Mouse (Mus musculus): Measurements from ENCODE around the gene Kcnj15.

Gene Kcnj15

DNA sequence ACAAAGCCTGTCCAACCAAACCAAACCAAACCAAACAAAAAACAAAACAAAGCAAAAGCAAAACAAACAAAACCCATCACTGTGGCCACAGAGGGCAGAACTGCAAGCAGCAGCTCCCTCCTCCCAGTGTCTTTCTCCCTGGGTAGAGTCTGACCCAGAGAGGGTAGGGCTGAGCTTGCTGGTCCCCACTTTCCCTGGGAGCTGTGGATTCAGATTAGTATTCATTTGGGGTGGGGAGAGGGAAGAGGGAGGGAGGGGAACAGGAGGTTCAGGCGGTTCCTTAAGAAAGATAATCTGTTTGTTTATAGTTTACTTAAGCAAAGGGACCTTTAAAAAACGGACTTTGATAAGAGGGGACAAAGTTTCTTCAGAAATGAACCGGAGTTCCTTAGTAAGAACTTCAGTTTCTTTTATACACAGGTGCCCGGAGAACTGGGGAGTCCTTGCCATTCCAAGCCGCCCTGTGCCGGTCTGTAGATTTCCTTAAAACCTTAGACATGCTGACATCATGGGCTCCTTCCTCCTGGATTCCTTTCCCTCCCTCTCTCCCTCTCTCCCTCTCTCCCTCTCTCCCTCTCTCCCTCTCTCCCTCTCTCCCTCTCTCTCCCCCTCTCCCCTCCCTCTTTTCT, at the start of gene Kcnj15:
Gene Kcnj15 (plus strand): TSS at position 293 of the 629 bp plus-strand sequence.
- no peak for DNase-seq (ENCODE audit: low read depth, low spot score)

DNA sequence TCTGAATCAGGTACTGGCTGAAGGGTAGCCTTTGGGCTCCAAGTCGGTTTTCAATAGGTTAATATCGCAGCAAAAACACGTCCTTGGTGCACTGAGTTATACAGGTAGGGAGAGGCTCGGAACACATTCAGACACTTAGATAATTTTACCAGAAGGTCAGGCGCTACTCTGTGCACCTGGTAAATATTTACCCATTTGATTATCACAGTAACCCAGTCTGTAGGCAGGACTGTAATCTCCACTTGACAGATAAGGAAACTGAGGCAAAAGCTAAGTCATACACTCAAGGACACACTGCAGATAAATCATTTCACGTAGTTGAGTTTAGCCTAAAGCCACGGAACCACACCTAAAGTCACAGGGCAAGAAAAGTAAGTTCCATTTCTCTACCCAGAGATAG, 49.1 kb upstream of the Kcnj15 start:
- no peak for DNase-seq (ENCODE audit: low read depth, low spot score)

DNA sequence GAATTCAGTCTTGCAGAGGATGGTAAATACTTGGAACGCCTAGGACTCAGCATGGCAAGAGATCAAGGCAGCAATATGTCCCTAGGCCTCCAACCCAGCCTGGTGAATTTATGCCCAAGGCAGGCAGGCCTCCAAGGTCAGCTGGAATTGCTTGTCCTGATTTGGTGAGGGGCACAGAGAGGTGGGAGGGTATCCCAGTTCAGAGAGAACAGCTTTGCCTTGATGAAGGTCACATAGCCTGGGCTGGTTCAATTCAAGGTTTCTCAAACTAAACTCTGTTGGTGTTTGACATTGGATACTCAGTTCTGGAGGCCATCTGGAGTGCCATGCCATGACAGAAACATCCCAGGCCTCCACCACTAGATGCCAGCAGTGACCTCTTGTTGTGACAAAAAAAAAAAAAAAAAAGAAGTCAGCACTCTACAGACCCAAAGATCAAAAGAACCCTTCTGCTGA, 48.3 kb upstream of the Kcnj15 start:
- no peak for DNase-seq (ENCODE audit: low read depth, low spot score)

DNA sequence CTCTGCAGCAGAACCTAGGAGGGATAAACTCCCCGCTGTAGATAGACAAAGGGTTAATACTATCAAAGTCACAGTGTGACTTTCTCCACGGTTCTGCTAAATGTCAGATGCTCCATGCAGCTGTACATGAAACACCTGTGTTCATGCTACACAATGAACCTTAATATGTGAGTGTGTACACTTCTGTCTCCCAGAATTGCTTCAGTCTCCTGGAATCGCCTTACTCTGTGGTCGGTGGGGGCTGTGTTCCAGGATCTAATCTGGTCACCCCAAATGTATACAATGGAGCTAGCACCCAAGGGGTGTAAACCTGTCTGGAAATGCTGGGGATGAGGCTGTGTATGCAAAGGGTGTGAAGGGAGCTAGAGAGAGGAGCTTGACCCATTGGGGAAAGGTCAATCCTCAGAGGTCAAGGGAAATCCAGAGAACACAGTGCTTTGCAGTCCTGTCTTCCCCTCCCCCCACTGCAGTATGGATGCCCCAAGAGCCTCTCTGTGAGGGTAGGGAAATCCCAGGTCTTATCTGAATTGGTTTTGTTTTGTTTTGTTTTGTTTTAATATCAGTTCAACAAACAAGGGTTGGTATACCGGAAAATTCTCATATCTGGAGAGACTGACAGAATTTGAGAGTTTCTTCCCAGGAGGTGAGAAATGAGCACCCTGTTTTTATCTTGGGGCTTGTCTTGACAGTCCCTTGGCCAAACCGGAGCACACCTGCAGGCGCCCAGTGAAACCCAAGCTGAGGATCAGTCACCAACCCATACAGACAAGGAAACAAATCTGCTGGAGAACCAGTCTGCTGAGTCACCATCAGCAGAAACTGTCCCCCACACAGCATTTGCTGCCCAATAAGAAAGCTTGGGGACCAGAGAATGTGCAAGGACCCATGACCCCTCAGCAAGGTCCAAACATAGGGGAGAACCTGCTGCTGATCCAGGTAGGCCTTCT, 42.8 kb upstream of the Kcnj15 start:
- no peak for DNase-seq (ENCODE audit: low read depth, low spot score)

DNA sequence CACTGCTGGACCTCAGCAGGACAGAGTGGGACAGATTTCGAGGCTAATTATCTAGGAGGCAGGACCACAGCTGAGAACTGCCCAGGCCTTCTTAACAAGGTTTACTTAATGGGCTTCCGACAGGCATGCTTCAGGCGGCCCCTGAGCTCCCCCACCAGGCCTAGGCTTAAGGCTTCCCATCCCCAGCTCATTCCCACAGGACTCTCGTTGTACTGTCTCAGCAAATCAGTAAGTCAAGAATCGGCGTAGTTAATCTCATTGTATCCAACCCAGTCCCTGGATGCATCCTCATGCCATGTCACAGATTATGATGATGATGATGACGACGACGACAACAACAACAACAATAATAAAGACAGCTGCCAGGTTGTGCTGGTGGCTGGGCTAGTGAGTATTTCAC, 41.6 kb upstream of the Kcnj15 start:
- no peak for DNase-seq (ENCODE audit: low read depth, low spot score)

DNA sequence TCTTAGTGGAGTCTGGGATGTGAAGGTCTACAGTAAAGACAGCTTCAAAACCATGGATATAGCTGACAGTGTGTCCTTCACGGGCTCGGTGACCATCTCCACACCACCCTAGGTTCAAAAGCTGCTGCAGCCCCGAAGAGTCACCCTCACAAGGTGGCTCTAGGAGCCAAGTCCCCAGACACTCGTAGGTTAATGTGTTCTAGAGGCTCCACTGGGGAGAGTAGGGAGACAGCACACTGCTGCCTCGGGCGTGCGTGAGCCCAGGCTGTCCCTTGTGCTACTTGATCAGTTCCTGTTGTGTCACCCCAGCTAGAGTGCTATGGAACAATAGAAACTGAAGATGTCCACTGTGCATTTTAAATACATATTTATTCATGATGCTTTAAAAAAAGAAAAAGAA, 41.0 kb upstream of the Kcnj15 start:
- DNase-seq (ENCODE audit: low read depth, low spot score): no peak

DNA sequence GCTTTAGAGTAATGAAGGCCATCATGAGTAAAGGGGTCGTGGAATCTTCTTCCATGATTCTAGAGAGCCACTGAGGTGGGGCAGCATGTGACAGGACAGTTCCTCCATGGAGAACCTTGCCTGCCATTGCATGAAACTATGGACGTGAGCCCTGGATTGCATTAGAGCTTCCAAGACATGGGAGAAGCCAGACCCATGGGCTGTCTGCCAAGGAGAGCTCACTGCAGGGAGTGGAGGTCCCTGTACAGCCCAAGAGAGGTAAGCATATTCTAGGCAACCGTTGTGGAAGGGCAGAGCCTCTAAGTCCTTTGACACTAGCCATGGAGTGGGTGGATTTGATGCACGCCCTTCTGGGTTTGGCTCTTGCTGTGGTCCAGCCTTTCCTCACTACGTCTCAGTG, 40.5 kb upstream of the Kcnj15 start:
- no peak for DNase-seq (ENCODE audit: low read depth, low spot score)

DNA sequence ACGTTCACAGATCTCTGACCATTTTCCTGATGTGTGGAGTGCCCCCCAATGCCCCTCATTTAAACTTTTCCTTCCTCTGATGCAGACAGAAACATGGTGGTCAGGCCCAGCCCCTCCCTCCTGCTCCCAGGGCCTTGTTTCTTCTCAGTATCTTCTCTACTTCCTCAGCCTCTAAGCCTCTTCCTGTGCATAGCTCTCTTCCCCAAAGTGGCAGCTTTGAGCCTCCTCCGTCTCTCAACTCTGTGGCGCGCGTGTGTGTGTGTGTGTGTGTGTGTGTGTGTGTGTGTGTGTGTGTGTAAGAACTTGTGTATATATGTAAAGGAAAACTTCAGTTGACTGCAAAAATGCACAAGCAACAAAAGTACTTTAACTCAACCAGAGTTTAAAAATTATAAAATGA, 38.6 kb upstream of the Kcnj15 start:
- no peak for DNase-seq (ENCODE audit: low read depth, low spot score)

DNA sequence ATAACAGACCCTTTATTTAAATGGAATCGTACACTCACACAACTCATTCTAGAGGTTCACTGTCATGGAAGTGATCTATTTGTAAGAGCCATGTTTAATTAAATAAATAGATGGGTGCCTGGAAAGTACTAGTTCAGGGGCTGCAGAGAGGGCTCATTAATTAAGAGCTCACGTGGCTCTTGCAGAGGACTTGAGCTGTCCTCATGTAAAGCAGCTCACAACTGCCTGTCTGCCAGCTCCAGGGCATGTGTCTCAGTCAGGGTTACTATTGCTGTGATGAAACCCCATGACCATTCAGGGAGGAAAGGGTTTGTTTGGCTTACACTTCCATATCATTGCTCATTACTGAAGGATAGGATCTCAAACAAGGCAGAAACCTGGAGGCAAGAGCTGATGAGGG, 37.9 kb upstream of the Kcnj15 start:
- no peak for DNase-seq (ENCODE audit: low read depth, low spot score)

DNA sequence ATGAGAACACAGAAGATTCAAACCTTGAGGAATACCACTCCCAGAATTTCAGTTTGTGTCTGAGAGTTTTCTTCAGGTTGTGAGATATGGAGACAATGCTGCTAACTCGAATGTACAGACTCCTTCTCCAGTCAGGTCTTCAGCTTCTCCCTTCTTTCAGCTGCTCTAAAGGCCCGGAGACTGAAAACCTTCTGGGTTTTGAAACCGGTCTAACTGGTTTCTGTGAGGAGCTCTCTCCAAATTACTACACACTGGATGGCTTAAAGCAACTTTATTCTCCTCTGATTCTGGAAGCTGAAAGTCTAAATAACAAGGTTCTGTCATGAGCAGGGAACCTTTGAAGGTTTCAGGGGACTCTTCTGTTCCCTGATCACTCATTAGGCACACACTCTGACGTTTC, 36.3 kb upstream of the Kcnj15 start:
- no peak for DNase-seq (ENCODE audit: low read depth, low spot score)

DNA sequence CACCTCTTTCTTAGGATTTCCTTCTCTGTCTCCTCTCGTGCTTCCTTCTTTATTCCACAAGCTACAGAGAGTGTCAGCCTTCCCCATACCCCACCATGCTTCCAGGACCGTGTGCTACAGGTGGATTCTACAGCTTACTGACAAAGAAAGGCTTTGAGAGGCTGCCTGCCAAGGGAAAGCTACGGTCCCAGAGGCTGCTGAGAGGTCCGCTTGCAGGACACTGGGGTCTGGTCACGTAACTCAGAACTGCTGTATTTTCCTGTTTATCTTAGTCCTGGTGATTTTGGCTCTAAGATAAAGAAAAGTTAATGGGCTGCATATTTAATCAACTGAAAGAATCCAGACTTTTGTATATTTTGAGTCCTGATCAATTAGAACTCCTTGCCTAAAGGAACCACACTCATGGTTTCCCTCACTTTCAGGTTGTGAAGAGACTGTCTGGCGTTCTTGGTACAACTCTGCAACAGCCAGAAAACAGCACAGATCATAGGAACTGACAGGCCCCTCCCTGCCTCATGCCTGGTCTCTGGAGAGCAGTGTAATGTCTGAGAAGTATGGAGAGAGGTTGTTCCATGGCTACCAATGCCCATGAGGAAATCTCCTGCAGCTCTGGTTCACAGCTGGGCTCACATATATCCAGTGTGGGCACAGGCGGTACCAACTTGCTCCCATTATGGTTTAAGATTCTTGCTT, 35.2 kb upstream of the Kcnj15 start:
- DNase-seq (ENCODE audit: low read depth, low spot score): no peak

DNA sequence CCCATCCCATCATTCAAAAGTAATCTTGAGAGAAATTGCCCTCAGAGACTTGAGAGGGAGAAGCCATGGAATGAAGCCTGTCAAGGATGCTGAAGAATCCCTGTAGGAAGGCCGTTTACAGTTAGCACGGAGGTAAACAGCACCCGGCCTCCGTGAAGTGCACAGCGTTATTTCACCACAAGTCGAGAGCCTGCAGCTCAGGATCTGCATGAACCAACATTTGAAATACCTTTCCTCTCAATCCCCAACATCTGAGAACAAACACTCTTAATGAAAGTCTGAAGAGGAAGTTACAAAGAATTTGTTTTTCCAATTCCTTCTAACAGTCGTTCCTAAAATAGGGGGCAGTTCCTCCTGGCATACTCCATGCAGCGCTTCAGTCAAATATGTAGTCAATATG, 33.9 kb upstream of the Kcnj15 start:
- no peak for DNase-seq (ENCODE audit: low read depth, low spot score)

DNA sequence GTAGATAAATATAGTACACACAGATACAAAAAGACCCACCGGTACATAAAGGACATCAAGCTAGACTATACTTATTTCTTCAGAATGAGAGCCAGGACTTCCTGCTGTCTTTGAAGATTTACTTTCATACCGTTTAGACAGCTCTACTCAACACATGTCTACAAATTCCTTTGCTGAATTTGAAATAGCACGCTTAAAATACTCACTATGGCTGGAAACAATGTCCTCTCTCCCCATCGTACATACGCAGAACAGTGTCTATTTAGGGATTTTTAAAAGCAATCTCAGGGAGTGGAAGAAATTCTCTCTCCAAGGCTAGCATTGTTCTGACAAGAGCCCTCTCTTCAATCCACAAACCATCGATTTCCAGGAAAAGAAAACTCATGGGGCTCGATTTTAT, 32.1 kb upstream of the Kcnj15 start:
- DNase-seq (ENCODE audit: low read depth, low spot score): no peak

DNA sequence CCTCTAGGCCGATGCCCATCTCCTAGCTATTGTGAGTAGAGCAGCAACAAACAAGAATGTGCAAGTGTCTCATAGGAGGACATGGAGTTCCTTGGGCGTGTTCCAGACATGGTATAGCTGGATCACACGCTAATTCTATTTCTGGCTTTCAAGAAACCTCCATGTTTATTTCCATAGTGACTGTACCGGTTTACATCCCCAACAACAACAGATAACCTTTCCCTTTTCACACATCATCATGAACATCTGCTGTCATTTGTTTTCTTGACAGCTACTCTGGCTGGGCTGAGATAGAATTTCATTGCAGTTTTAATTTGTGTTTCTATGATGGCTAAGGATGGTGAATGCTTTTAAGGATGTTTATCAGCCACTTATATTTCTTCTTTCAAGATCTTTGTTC, 25.6 kb upstream of the Kcnj15 start:
- DNase-seq (ENCODE audit: low read depth, low spot score): no peak

DNA sequence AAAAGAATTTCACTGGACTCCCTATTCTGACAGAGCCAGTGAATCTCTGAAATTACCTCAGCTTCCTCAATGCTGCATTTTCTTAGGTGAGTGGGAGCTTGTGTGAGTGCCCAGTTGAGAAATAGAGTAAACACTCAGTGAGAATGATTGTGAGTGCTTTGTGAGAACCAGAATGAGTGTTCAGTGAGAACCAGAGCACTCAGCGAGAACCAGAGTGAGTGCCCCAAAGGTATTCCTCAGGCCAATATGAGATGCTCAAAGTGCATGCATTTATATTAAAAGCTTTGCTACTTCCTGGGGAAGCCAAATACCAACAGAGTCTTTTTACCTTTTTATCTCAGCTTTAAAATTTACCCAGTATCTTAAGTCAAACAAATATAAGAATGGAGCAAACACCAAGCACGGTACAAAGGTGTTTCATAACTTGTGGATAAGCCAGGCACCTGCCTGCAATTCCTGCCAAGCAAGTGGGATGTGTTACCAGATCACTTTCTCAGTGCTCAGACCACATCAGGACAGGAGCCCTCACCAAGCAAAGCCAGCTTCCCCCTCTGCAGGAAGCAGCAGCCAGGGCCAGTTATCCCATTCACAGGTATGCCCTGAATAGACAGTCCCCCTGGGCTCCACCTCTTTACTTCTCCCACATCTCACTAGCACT, 22.3 kb upstream of the Kcnj15 start:
- no peak for DNase-seq (ENCODE audit: low read depth, low spot score)

DNA sequence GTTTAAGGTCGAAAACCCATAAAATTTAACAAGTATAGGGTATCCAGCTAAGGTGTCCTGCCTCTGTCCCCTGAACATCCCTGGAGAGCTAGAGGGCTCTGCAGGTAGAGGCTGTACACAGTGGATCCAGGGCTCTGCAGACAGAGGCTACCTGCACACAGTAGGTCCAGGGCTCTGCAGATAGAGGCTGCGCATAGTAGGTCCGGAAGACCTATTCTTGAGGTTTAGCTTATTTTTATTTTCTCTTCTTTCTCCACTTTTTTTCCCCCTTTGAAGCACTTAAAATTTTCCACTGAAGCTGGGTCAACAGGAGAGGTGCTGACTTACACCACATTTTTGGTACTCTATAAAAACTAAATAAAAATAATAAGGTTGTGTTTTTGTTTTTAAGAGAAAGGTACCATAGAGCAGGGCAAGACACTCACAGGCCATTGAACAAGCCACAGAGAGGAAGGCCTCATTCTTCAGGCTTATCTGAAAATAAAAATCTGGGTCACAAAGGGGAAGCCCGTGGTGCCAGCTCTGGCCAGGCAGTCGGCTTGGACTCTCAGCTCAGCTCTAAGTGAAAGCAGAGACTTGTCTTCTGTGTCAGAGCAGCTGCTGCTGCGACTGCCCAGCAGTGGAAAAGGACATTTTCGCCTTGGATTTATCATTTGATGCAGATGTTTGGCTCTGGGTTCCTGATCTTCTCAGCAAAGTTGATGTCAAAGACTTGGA, 18.0 kb upstream of the Kcnj15 start:
- no peak for DNase-seq (ENCODE audit: low read depth, low spot score)

DNA sequence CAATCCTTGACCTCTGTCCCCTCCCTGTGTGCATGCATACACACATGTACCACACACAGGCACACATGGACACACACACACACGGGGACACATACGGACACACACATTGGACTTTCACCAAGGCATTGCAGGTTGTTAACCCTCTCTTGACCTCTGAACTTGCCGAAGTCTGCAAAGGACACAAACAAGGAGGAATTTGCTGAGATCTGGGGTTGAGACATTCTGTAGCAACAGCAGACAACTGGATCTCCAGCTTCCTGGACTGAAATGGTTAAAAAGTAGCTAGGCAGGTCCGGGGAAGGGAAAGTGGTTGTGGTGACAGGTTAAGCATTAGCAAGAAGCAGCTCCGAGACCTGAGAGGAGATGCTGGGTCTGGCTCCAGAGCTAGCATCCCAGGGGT, 16.7 kb upstream of the Kcnj15 start:
- no peak for DNase-seq (ENCODE audit: low read depth, low spot score)

DNA sequence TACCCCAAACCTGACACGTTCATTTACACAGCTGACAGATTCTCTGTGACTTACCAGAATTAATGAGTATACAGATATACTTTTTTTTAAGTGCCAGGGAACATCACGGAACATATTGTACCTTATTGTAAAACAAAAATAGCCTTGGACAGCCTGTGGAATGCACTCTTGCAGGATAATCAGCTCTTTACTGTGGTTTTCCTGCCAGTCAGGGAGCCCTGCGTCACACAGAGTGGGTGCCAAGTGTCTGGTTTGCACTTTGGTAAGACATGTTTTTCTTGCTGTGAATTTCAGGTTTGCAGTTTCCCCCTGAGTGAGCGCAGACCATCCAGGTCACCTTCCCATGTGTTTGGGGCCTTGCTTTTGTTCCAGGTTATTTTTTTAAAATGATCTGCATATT, 15.8 kb upstream of the Kcnj15 start:
- no peak for DNase-seq (ENCODE audit: low read depth, low spot score)

DNA sequence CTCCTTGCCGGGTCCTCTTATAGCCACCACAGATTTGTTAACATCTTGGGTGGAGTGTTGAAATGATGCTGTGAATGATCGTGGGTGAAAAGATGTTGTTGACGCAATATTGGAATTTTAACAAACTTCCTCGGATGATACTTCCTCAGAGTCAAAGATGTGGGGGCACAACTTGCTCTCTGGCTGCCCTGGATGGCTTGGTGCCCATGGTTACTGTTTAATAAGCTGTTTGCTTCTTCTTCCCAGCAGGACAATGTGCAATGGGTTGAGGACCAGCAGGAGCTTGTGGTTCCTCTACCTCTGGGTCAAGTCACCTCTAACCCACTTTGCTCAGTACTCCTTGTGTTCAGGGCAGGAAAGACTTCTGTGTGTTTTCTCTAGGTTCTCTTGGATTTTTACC, 15.2 kb upstream of the Kcnj15 start:
- no peak for DNase-seq (ENCODE audit: low read depth, low spot score)

DNA sequence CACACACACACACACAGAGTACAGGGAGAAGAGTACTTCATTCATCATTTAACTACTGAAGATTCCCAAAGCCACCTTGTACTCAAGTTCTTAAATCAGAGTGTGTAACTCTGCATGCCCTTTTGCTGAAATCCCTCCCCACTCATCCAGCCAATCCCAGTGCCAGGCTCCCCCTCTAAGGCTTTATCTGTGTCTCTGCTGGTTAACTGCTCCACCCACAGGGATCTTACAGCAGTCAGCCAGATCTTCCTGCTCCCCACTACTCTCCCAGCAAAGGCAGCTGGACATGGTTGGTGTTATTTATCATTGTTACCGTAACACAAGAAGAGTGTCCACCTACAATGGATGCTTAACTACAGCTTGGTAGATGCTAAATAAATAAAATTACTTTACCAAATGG, 14.0 kb upstream of the Kcnj15 start:
- no peak for DNase-seq (ENCODE audit: low read depth, low spot score)

DNA sequence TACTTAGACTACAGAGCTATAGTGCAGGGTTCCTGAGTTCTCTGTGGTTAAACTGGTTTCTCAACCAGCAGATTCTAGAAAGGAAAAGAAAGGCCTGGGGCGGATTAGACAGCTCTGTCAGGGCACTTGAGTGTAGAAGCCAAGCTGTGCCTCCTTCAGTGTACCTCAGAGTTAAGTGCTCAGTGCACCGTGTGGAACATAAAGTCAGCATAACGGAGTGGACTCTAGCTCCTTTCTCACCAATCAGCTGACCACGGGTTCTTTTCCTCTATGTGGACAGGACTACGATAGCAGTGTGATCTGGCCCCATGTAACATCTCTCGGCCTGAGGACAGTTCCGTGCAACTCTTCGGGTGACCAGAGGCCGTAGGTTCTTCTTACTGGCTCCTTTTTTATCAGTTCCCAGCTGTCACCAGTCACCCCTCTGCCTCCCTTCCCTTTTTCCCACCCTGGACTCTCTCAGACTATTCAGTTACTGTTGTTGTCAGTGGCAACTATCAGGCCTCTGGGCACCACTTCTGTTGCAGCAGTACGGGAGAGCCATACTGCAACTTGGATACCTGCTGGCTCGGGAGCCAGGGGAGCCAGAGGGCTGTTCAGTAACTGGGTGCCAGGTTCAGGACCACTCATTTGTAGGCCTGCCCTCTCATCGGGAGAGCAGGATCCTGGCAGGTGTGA, 12.6 kb upstream of the Kcnj15 start:
- DNase-seq (ENCODE audit: low read depth, low spot score): no peak

Measured in brain, embryonic 18.5 days (tissue).